Mouse (Mus musculus): ENCODE results near the gene Ldb2. TPM values are rescaled to one million over a fixed set of nuclear protein-coding genes. Genes with fewer than 3 reads are reported as not detected.

The Ldb2 gene
- polyA plus RNA-seq, 1 experiment = 40.3 TPM

GRCm38 (mm10) chr5:44713181-44713789 lies 86.2 kb downstream of the Ldb2 start:
- TF ChIP-seq POLR2A (IDR thresholded peaks at IDR 0.05; ENCODE audit: borderline replicate concordance, extremely low read depth, insufficient read depth, insufficient read length, poor library complexity, severe bottlenecking) (no peak), CTCF (IDR thresholded peaks at IDR 0.05; ENCODE audit: borderline replicate concordance, extremely low read depth, insufficient read depth, insufficient read length) (no peak)
- DNase-seq (ENCODE audit: low read depth) = peak; percentile 91

- TF ChIP-seq CTCF (IDR thresholded peaks at IDR 0.05; ENCODE audit: borderline replicate concordance, extremely low read depth, insufficient read depth, insufficient read length) (no peak), POLR2A (IDR thresholded peaks at IDR 0.05; ENCODE audit: borderline replicate concordance, extremely low read depth, insufficient read depth, insufficient read length, poor library complexity, severe bottlenecking) (no peak)
- peak; percentile 73 for DNase-seq (ENCODE audit: low read depth)
These were observed 88.3 kb downstream of the Ldb2 start for GRCm38 (mm10) chr5:44711211-44711610.

GRCm38 (mm10) chr5:44710132-44710871 lies 89.2 kb downstream of the Ldb2 start:
- TF ChIP-seq POLR2A (IDR thresholded peaks at IDR 0.05; ENCODE audit: borderline replicate concordance, extremely low read depth, insufficient read depth, insufficient read length, poor library complexity, severe bottlenecking) (no peak), CTCF (IDR thresholded peaks at IDR 0.05; ENCODE audit: borderline replicate concordance, extremely low read depth, insufficient read depth, insufficient read length) (no peak)
- no peak for DNase-seq (ENCODE audit: low read depth)

GRCm38 (mm10) chr5:44709276-44709675 lies 90.2 kb downstream of the Ldb2 start:
- DNase-seq (ENCODE audit: low read depth) = no peak
- TF ChIP-seq CTCF (IDR thresholded peaks at IDR 0.05; ENCODE audit: borderline replicate concordance, extremely low read depth, insufficient read depth, insufficient read length) = no peak
- no peak for TF ChIP-seq POLR2A (IDR thresholded peaks at IDR 0.05; ENCODE audit: borderline replicate concordance, extremely low read depth, insufficient read depth, insufficient read length, poor library complexity, severe bottlenecking)

GRCm38 (mm10) chr5:44707946-44708345 lies 91.5 kb downstream of the Ldb2 start:
- no peak for DNase-seq (ENCODE audit: low read depth)
- TF ChIP-seq CTCF (IDR thresholded peaks at IDR 0.05; ENCODE audit: borderline replicate concordance, extremely low read depth, insufficient read depth, insufficient read length) = no peak
- TF ChIP-seq POLR2A (IDR thresholded peaks at IDR 0.05; ENCODE audit: borderline replicate concordance, extremely low read depth, insufficient read depth, insufficient read length, poor library complexity, severe bottlenecking) = no peak

- DNase-seq (ENCODE audit: low read depth) = peak; percentile 55
These were observed 92.3 kb downstream of the Ldb2 start for GRCm38 (mm10) chr5:44706997-44707698.

GRCm38 (mm10) chr5:44697993-44698392 lies 101.5 kb downstream of the Ldb2 start:
- TF ChIP-seq POLR2A (IDR thresholded peaks at IDR 0.05; ENCODE audit: borderline replicate concordance, extremely low read depth, insufficient read depth, insufficient read length, poor library complexity, severe bottlenecking) (no peak), CTCF (IDR thresholded peaks at IDR 0.05; ENCODE audit: borderline replicate concordance, extremely low read depth, insufficient read depth, insufficient read length) (no peak)
- peak; percentile 95 for DNase-seq (ENCODE audit: low read depth)

More at GRCm38 (mm10) chr5:44706997-44707698, 92.3 kb downstream of the Ldb2 start:
- no peak for TF ChIP-seq CTCF (IDR thresholded peaks at IDR 0.05; ENCODE audit: borderline replicate concordance, extremely low read depth, insufficient read depth, insufficient read length)
- no peak for TF ChIP-seq POLR2A (IDR thresholded peaks at IDR 0.05; ENCODE audit: borderline replicate concordance, extremely low read depth, insufficient read depth, insufficient read length, poor library complexity, severe bottlenecking)

- peak; percentile 86 for DNase-seq (ENCODE audit: low read depth)
- TF ChIP-seq POLR2A (IDR thresholded peaks at IDR 0.05; ENCODE audit: borderline replicate concordance, extremely low read depth, insufficient read depth, insufficient read length, poor library complexity, severe bottlenecking) (no peak), CTCF (IDR thresholded peaks at IDR 0.05; ENCODE audit: borderline replicate concordance, extremely low read depth, insufficient read depth, insufficient read length) (no peak)
These were observed 102.9 kb downstream of the Ldb2 start for GRCm38 (mm10) chr5:44696548-44696947.

- peak; percentile 85 for DNase-seq (ENCODE audit: low read depth)
- TF ChIP-seq CTCF (IDR thresholded peaks at IDR 0.05; ENCODE audit: borderline replicate concordance, extremely low read depth, insufficient read depth, insufficient read length) (no peak), POLR2A (IDR thresholded peaks at IDR 0.05; ENCODE audit: borderline replicate concordance, extremely low read depth, insufficient read depth, insufficient read length, poor library complexity, severe bottlenecking) (no peak)
These were observed 105.8 kb downstream of the Ldb2 start for GRCm38 (mm10) chr5:44693674-44694073.

- TF ChIP-seq CTCF (IDR thresholded peaks at IDR 0.05; ENCODE audit: borderline replicate concordance, extremely low read depth, insufficient read depth, insufficient read length) (no peak), POLR2A (IDR thresholded peaks at IDR 0.05; ENCODE audit: borderline replicate concordance, extremely low read depth, insufficient read depth, insufficient read length, poor library complexity, severe bottlenecking) (no peak)
- no peak for DNase-seq (ENCODE audit: low read depth)
These were observed 113.1 kb downstream of the Ldb2 start for GRCm38 (mm10) chr5:44686344-44686743.

GRCm38 (mm10) chr5:44681054-44681638 lies 118.3 kb downstream of the Ldb2 start:
- TF ChIP-seq POLR2A (IDR thresholded peaks at IDR 0.05; ENCODE audit: borderline replicate concordance, extremely low read depth, insufficient read depth, insufficient read length, poor library complexity, severe bottlenecking) (no peak), CTCF (IDR thresholded peaks at IDR 0.05; ENCODE audit: borderline replicate concordance, extremely low read depth, insufficient read depth, insufficient read length) (no peak)
- DNase-seq (ENCODE audit: low read depth) = no peak

Data from brain, embryonic 14.5 days (tissue).